Mouse (Mus musculus): ENCODE results near the gene Cox11.

GRCm38 (mm10) chr11:90687460-90688416 is 49.8 kb downstream of the Cox11 start, which contains the start of gene Tom1l1:
- TF ChIP-seq GATA1 (IDR thresholded peaks at IDR 0.05; ENCODE audit: borderline replicate concordance, low read length) (no peak), FLI1 (IDR thresholded peaks at IDR 0.05; ENCODE audit: low read length) (no peak)
